Mouse (Mus musculus) right cerebral cortex, postnatal 10 days (tissue): ENCODE measurements around the gene Gpr82.

ENCODE experiments used
- DNase-seq, 2 experiments: peaks; one replicate each; pipeline ENCODE4 v3.0.0; 2021; ENCODE audit warnings: low spot score in 2 of 2

The Gpr82 gene

GRCm38 (mm10) chrX:13691865-13692264 is 30.7 kb downstream of the Gpr82 start:
- DNase-seq: no peak

DNA sequence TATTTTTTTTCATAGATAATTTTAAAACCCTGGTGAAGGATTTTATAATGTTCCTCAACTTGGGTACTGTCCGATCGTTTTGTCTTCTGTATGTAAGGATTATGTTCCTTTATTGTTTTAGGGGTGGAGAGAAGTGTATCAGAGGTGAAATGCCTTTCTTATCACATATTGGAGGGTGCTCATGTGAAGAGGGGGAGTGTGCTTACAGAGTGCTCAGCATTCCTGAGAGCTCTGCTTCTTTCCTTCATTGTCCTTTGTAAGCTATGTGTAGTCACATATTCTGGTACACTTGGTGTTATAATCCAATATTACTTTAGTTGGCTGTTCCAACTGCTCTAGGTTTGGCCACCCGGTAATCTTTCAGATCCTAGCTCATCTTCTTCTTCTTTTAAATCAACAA is 39.5 kb downstream of the Gpr82 start:
- no peak for DNase-seq

- no peak for DNase-seq
Observed at GRCm38 (mm10) chrX:13705051-13705450, 43.9 kb downstream of the Gpr82 start.

DNA sequence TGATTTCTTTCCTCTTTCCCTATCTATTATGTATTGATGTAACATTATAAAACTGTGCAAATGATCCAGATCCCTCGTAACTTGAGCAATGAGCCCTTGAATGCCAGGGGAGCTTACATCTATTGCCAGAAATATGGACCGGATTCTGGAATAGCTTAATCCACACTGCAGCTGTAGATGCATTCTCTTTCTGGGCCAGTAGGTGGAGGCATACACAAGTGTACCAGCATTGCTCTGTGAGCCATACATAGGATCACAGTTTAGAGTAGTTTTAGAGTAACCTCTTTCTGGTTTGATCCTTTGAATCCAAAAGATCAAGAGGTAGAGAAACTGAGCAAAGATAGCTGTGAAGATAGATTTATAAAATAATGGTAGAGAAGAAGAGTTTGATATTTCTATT is 49.0 kb downstream of the Gpr82 start:
- DNase-seq: peak; percentile 64 to 77
